Mouse (Mus musculus): ENCODE data around the gene Lbx1. TPM values are rescaled to one million over a fixed set of nuclear protein-coding genes. Genes with fewer than 3 reads are reported as not detected.
A peak's percentile ranks its signal among the peaks of the same experiment; 100 is the strongest.

Gene Lbx1
- polyA plus RNA-seq, 1 experiment from 2014 or later, result not detected

- Histone ChIP-seq H3K9ac (ENCODE audit: low read length) (no peak overlapping the region), H3K27me3 (replicated peaks; ENCODE audit: control insufficient read depth, insufficient read depth, low read length) (peaks cover 100% of the 10 kb centered on the region), H3K36me3 (ENCODE audit: control insufficient read depth, insufficient read depth, low read length) (no peaks in the 10 kb centered on the region), H3K4me2 (ENCODE audit: low read length) (no peak overlapping the region; the same call in 1 of the 2 replicates), H3K9me3 (ENCODE audit: control insufficient read depth, low read length) (no peaks in the 10 kb centered on the region), H3K4me1 (replicated peaks; ENCODE audit: control insufficient read depth, insufficient read depth, low read length) (peaks cover 11% of the 10 kb centered on the region), H3K4me3 (ENCODE audit: low read depth, low read length) (no peak overlapping the region), H3K27ac (ENCODE audit: low read depth) (no peak overlapping the region)
- ATAC-seq (replicated peaks; ENCODE audit: low FRiP score, low TSS enrichment, low read depth) (no peak), DNase-seq (ENCODE audit: low spot score) (no peak)
- under 1% methylated on average over 44 of the region's 44 CpGs for WGBS
Measured at GRCm38 (mm10) chr19:45231383-45232035, 4.1 kb downstream of the Lbx1 start.

GRCm38 (mm10) chr19:45230848-45231382 is 4.7 kb downstream of the Lbx1 start:
- Histone ChIP-seq H3K4me1 (replicated peaks; ENCODE audit: control insufficient read depth, insufficient read depth, low read length) (0 out of 2 replicates have a peak, but pooled peaks cover 6% of the 10 kb centered on the region), H3K27ac (ENCODE audit: low read depth) (no peak overlapping the region), H3K4me2 (ENCODE audit: low read length) (no peak overlapping the region; the same call in 1 of the 2 replicates), H3K4me3 (ENCODE audit: low read depth, low read length) (no peak overlapping the region), H3K36me3 (ENCODE audit: control insufficient read depth, insufficient read depth, low read length) (no peaks in the 10 kb centered on the region), H3K9ac (ENCODE audit: low read length) (no peak overlapping the region), H3K27me3 (replicated peaks; ENCODE audit: control insufficient read depth, insufficient read depth, low read length) (peaks cover 100% of the 10 kb centered on the region), H3K9me3 (ENCODE audit: control insufficient read depth, low read length) (no peaks in the 10 kb centered on the region)
- 1% methylated on average over 43 of the region's 51 CpGs for WGBS
- no peak for ATAC-seq (replicated peaks; ENCODE audit: low FRiP score, low TSS enrichment, low read depth)
- DNase-seq (ENCODE audit: low spot score), result peak; percentile 51

GRCm38 (mm10) chr19:45230201-45230611 is 5.4 kb downstream of the Lbx1 start:
- Histone ChIP-seq H3K27me3 (replicated peaks; ENCODE audit: control insufficient read depth, insufficient read depth, low read length) (peaks cover 100% of the 10 kb centered on the region), H3K4me2 (ENCODE audit: low read length) (no peak overlapping the region), H3K9ac (ENCODE audit: low read length) (no peak overlapping the region), H3K36me3 (ENCODE audit: control insufficient read depth, insufficient read depth, low read length) (no peaks in the 10 kb centered on the region), H3K9me3 (ENCODE audit: control insufficient read depth, low read length) (no peaks in the 10 kb centered on the region), H3K4me3 (ENCODE audit: low read depth, low read length) (no peak overlapping the region), H3K27ac (ENCODE audit: low read depth) (no peak overlapping the region), H3K4me1 (replicated peaks; ENCODE audit: control insufficient read depth, insufficient read depth, low read length) (0 out of 2 replicates have a peak, but pooled peaks cover 6% of the 10 kb centered on the region)
- no peak for ATAC-seq (replicated peaks; ENCODE audit: low FRiP score, low TSS enrichment, low read depth)
- peak; percentile 73 for DNase-seq (ENCODE audit: low spot score)
- WGBS, result 2% methylated on average over 20 of the region's 20 CpGs

GRCm38 (mm10) chr19:45229378-45230135 is 6.1 kb downstream of the Lbx1 start:
- DNase-seq (ENCODE audit: low spot score), result peak; percentile 76
- peaks cover 100% of the 10 kb centered on the region for H3K27me3 ChIP-seq (replicated peaks; ENCODE audit: control insufficient read depth, insufficient read depth, low read length)
- no peaks in the 10 kb centered on the region for H3K36me3 ChIP-seq (ENCODE audit: control insufficient read depth, insufficient read depth, low read length)
- H3K9ac ChIP-seq (ENCODE audit: low read length), result no peak overlapping the region
- H3K4me3 ChIP-seq (ENCODE audit: low read depth, low read length), result peak overlapping the region; percentile 18; the same call in 1 of the 2 replicates
- no peak overlapping the region for H3K27ac ChIP-seq (ENCODE audit: low read depth)
- WGBS, result 1% methylated on average over 33 of the region's 33 CpGs
- no peak for ATAC-seq (replicated peaks; ENCODE audit: low FRiP score, low TSS enrichment, low read depth)
- H3K4me2 ChIP-seq (ENCODE audit: low read length), result 0 out of 2 replicates have a peak overlapping the region, but pooled peaks have one; percentile 14
- no peaks in the 10 kb centered on the region for H3K9me3 ChIP-seq (ENCODE audit: control insufficient read depth, low read length)
- 0 out of 2 replicates have a peak, but pooled peaks cover 6% of the 10 kb centered on the region for H3K4me1 ChIP-seq (replicated peaks; ENCODE audit: control insufficient read depth, insufficient read depth, low read length)

- Histone ChIP-seq H3K4me3 (ENCODE audit: low read depth, low read length) (no peak overlapping the region), H3K9me3 (ENCODE audit: control insufficient read depth, low read length) (no peaks in the 10 kb centered on the region), H3K4me1 (replicated peaks; ENCODE audit: control insufficient read depth, insufficient read depth, low read length) (peaks cover 6% of the 10 kb centered on the region; the same call in 1 of the 2 replicates), H3K27ac (ENCODE audit: low read depth) (no peak overlapping the region), H3K9ac (ENCODE audit: low read length) (no peak overlapping the region), H3K27me3 (replicated peaks; ENCODE audit: control insufficient read depth, insufficient read depth, low read length) (peaks cover 100% of the 10 kb centered on the region), H3K36me3 (ENCODE audit: control insufficient read depth, insufficient read depth, low read length) (no peaks in the 10 kb centered on the region), H3K4me2 (ENCODE audit: low read length) (no peak overlapping the region)
- 4% methylated on average over 4 of the region's 4 CpGs for WGBS
- ATAC-seq (replicated peaks; ENCODE audit: low FRiP score, low TSS enrichment, low read depth) (no peak), DNase-seq (ENCODE audit: low spot score) (peak; percentile 60)
Measured at GRCm38 (mm10) chr19:45228781-45229180, 6.8 kb downstream of the Lbx1 start.

GRCm38 (mm10) chr19:45228097-45228496 is 7.5 kb downstream of the Lbx1 start:
- DNase-seq (ENCODE audit: low spot score), result peak; percentile 50
- H3K4me1 ChIP-seq (replicated peaks; ENCODE audit: control insufficient read depth, insufficient read depth, low read length), result peaks cover 6% of the 10 kb centered on the region; the same call in 1 of the 2 replicates
- H3K4me3 ChIP-seq (ENCODE audit: low read depth, low read length), result no peak overlapping the region
- no peaks in the 10 kb centered on the region for H3K36me3 ChIP-seq (ENCODE audit: control insufficient read depth, insufficient read depth, low read length)
- H3K27ac ChIP-seq (ENCODE audit: low read depth), result no peak overlapping the region
- 15% methylated on average over 11 of the region's 12 CpGs for WGBS
- ATAC-seq (replicated peaks; ENCODE audit: low FRiP score, low TSS enrichment, low read depth), result no peak
- H3K9me3 ChIP-seq (ENCODE audit: control insufficient read depth, low read length), result no peaks in the 10 kb centered on the region
- no peak overlapping the region for H3K4me2 ChIP-seq (ENCODE audit: low read length)
- H3K9ac ChIP-seq (ENCODE audit: low read length), result no peak overlapping the region
- peaks cover 100% of the 10 kb centered on the region for H3K27me3 ChIP-seq (replicated peaks; ENCODE audit: control insufficient read depth, insufficient read depth, low read length)

- H3K4me1 ChIP-seq (replicated peaks; ENCODE audit: control insufficient read depth, insufficient read depth, low read length), result peaks cover 6% of the 10 kb centered on the region; the same call in 1 of the 2 replicates
- H3K9ac ChIP-seq (ENCODE audit: low read length), result no peak overlapping the region
- no peak for DNase-seq (ENCODE audit: low spot score)
- H3K4me2 ChIP-seq (ENCODE audit: low read length), result no peak overlapping the region
- ATAC-seq (replicated peaks; ENCODE audit: low FRiP score, low TSS enrichment, low read depth), result no peak
- H3K36me3 ChIP-seq (ENCODE audit: control insufficient read depth, insufficient read depth, low read length), result no peaks in the 10 kb centered on the region
- H3K27me3 ChIP-seq (replicated peaks; ENCODE audit: control insufficient read depth, insufficient read depth, low read length), result peaks cover 100% of the 10 kb centered on the region
- no peaks in the 10 kb centered on the region for H3K9me3 ChIP-seq (ENCODE audit: control insufficient read depth, low read length)
- no peak overlapping the region for H3K27ac ChIP-seq (ENCODE audit: low read depth)
- H3K4me3 ChIP-seq (ENCODE audit: low read depth, low read length), result no peak overlapping the region
- 0% methylated on average over 1 of the region's 1 CpGs for WGBS
Measured at GRCm38 (mm10) chr19:45227671-45228070, 7.9 kb downstream of the Lbx1 start.

DNA sequence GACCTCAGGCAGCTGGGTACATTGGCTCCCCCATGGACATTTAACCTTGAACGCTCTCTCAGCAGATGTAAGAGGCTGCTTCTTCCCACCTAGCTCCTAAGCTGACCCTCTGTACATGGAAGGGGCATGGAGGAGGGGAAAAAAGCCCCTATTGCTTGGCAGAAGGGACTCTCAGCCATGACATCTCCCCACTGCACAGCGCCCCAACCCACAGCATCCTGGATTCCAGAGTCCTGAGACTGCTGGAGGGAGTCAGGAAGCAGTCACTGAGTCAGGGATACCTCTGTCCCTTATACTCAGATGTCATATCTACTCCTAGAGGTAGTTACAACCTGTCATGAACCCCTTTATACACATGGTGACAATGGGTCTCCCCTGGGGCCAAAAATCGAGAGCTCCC is 8.6 kb downstream of the Lbx1 start:
- peak; percentile 55 for DNase-seq (ENCODE audit: low spot score)
- Histone ChIP-seq H3K4me3 (ENCODE audit: low read depth, low read length) (no peak overlapping the region), H3K4me1 (replicated peaks; ENCODE audit: control insufficient read depth, insufficient read depth, low read length) (peaks cover 6% of the 10 kb centered on the region; the same call in 1 of the 2 replicates), H3K36me3 (ENCODE audit: control insufficient read depth, insufficient read depth, low read length) (no peaks in the 10 kb centered on the region), H3K9me3 (ENCODE audit: control insufficient read depth, low read length) (no peaks in the 10 kb centered on the region), H3K4me2 (ENCODE audit: low read length) (no peak overlapping the region), H3K27me3 (replicated peaks; ENCODE audit: control insufficient read depth, insufficient read depth, low read length) (peaks cover 100% of the 10 kb centered on the region), H3K9ac (ENCODE audit: low read length) (no peak overlapping the region), H3K27ac (ENCODE audit: low read depth) (no peak overlapping the region)
- 5% methylated on average over 3 of the region's 3 CpGs for WGBS
- ATAC-seq (replicated peaks; ENCODE audit: low FRiP score, low TSS enrichment, low read depth), result no peak

Measured in intestine, embryonic 14.5 days (tissue).